ENCODE assay signal across 9 mouse cellular contexts in the genomic region with DNA sequence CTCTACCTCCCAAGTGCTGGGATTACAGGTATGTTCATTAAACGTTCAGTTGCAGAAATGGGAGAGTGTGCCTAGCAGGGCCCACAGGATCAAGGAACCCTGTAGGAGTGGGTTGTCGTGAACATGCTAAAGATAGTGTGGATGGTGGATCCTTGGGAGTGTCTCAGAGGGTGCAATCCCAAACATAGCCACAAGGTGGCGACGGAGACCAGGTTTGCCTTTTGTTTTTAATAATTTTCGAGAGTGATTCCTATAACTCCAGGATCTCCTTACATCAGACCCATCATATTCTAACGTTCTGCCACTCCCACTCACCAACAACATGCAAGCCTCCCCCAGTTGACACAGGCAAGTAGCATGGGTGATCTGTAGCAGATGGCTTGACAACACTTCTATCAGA. TPM values are rescaled to one million over a fixed set of nuclear protein-coding genes. Genes with fewer than 3 reads are reported as not detected.
DNase-seq lines count a peak whose midpoint lies in the region; ATAC-seq lines count a peak whose summit lies in the region.
"Had no signal": no experiment of that assay in that cellular context is flagged by ENCODE, and none has a peak within 500 bp of the region (broad histone marks: within the 10 kb centered on the region; RNA-seq: fewer than 3 reads in every experiment).

No protein-coding gene starts in this region.

- H3K4me3 ChIP-seq in forebrain, embryonic 10.5 days, result no peak overlapping the region
- no peak overlapping the region for H3K4me3 ChIP-seq in hindbrain, embryonic 11.5 days (ENCODE audit: low read depth, low read length)

- peak; percentile 44; the same call in 1 of the 2 replicates for ATAC-seq in hindbrain, embryonic 11.5 days (ENCODE audit: low FRiP score)
- ATAC-seq in megakaryocyte, adult 5-6 weeks (ENCODE audit: poor library complexity, severe bottlenecking), result peak; percentile 43

- peaks cover 10% of the 10 kb centered on the region for H3K27me3 ChIP-seq in forebrain, embryonic 10.5 days (ENCODE audit: poor library complexity, severe bottlenecking)
- no peaks in the 10 kb centered on the region for H3K27me3 ChIP-seq in hindbrain, embryonic 11.5 days (ENCODE audit: control insufficient read depth, insufficient read depth, low read length)

- no peak overlapping the region for H3K4me2 ChIP-seq in hindbrain, embryonic 11.5 days (replicated peaks; ENCODE audit: low read depth, low read length)

- no peak overlapping the region for H3K9ac ChIP-seq in hindbrain, embryonic 11.5 days (ENCODE audit: low read depth, low read length)

- H3K27ac ChIP-seq in forebrain, embryonic 10.5 days, result no peak overlapping the region
- H3K27ac ChIP-seq in hindbrain, embryonic 11.5 days (ENCODE audit: low read depth, low read length), result no peak overlapping the region
- H3K27ac ChIP-seq: macrophage had no signal

- peaks cover 34% of the 10 kb centered on the region for H3K4me1 ChIP-seq in forebrain, embryonic 10.5 days
- H3K4me1 ChIP-seq in hindbrain, embryonic 11.5 days (replicated peaks; ENCODE audit: control insufficient read depth, insufficient read depth, low read length), result no peaks in the 10 kb centered on the region

- 15% methylated on average over 6 of the region's 6 CpGs for WGBS in forebrain, embryonic 10.5 days
- 7% methylated on average over 6 of the region's 6 CpGs for WGBS in hindbrain, embryonic 11.5 days

- H3K36me3 ChIP-seq in forebrain, embryonic 10.5 days (replicated peaks), result no peaks in the 10 kb centered on the region
- H3K36me3 ChIP-seq in hindbrain, embryonic 11.5 days (ENCODE audit: control insufficient read depth, insufficient read depth, low read length), result no peaks in the 10 kb centered on the region

- peak; percentile 58 for DNase-seq in MEL-GATA-1-ER (ENCODE audit: extremely low read depth, low read depth)
- DNase-seq in c-Kit-negative CD71-positive TER-119-positive erythroid progenitor cells, embryonic 14.5 days (ENCODE audit: low read depth, low spot score), result peak; percentile 40
- DNase-seq in forebrain, embryonic 10.5 days (ENCODE audit: extremely low spot score, low spot score), result peak; percentile 76
- DNase-seq in hindbrain, embryonic 11.5 days (ENCODE audit: low spot score), result peak; percentile 92
- peak; percentile 80 to 85 for DNase-seq in layer of hippocampus, postnatal 36 days
- peak; percentile 80 for DNase-seq in right cerebral cortex, adult 18-20 months
- no peak for DNase-seq in Muller cell, postnatal 12 days (ENCODE audit: inconsistent ontology term)

- no peaks in the 10 kb centered on the region for H3K9me3 ChIP-seq in forebrain, embryonic 10.5 days
- no peaks in the 10 kb centered on the region for H3K9me3 ChIP-seq in hindbrain, embryonic 11.5 days (ENCODE audit: control insufficient read depth, low read length)

RNA-seq across cellular contexts. Expression of a gene that starts 15.7 kb away (rescaled TPM):
- 23.9 and 28.0 TPM in 2 replicates for polyA plus RNA-seq in forebrain, embryonic 10.5 days (2016; fragmentation: Nextera tagmentation; extraction: Ambion mirVana)
- polyA plus RNA-seq in hindbrain, embryonic 11.5 days (2014; fragmentation: Nextera tagmentation; extraction: Ambion mirVana), result 17.5 and 18.8 TPM in 2 replicates
- 10 to 100 TPM; 19.6 to 22.9 TPM for total RNA-seq in layer of hippocampus, postnatal 36 days (2021)
- 151 and 156 TPM in 2 replicates for total RNA-seq in megakaryocyte, adult 5-6 weeks (2015)
- 88.0 and 90.9 TPM in 2 replicates for total RNA-seq in megakaryocyte, adult 5-6 weeks (2017)
